Mouse (Mus musculus): ENCODE data around the gene Exosc2.

Gene Exosc2

GRCm38 (mm10) chr2:31670551-31671035 lies at the start of gene Exosc2:
Gene Exosc2, plus strand, starts transcription at chr2:31670715.
- DNase-seq (ENCODE audit: low read depth, low spot score): peak; percentile 99

GRCm38 (mm10) chr2:31633531-31633930 lies 37.0 kb upstream of the Exosc2 start:
- peak; percentile 45 for DNase-seq (ENCODE audit: low read depth, low spot score)

GRCm38 (mm10) chr2:31635281-31636137 lies 35.0 kb upstream of the Exosc2 start:
- no peak for DNase-seq (ENCODE audit: low read depth, low spot score)

- DNase-seq (ENCODE audit: low read depth, low spot score): no peak
Measured at GRCm38 (mm10) chr2:31636138-31636741, 34.3 kb upstream of the Exosc2 start.

GRCm38 (mm10) chr2:31636742-31637141 lies 33.8 kb upstream of the Exosc2 start:
- DNase-seq (ENCODE audit: low read depth, low spot score): no peak

- no peak for DNase-seq (ENCODE audit: low read depth, low spot score)
Measured at GRCm38 (mm10) chr2:31637311-31637710, 33.2 kb upstream of the Exosc2 start.

GRCm38 (mm10) chr2:31637807-31638206 lies 32.7 kb upstream of the Exosc2 start:
- DNase-seq (ENCODE audit: low read depth, low spot score): no peak

- no peak for DNase-seq (ENCODE audit: low read depth, low spot score)
Measured at GRCm38 (mm10) chr2:31638581-31639465, 31.7 kb upstream of the Exosc2 start.

- DNase-seq (ENCODE audit: low read depth, low spot score): no peak
Measured at GRCm38 (mm10) chr2:31639466-31639760, 31.1 kb upstream of the Exosc2 start.

- DNase-seq (ENCODE audit: low read depth, low spot score): no peak
Measured at GRCm38 (mm10) chr2:31639901-31640608, 30.5 kb upstream of the Exosc2 start, which contains the start of gene Prdm12. Gene Prdm12, plus strand, starts transcription at chr2:31640037.

GRCm38 (mm10) chr2:31640609-31641507 lies 29.7 kb upstream of the Exosc2 start:
- DNase-seq (ENCODE audit: low read depth, low spot score): no peak

- DNase-seq (ENCODE audit: low read depth, low spot score): no peak
Measured at GRCm38 (mm10) chr2:31641508-31641830, 29.0 kb upstream of the Exosc2 start.

GRCm38 (mm10) chr2:31641929-31642328 lies 28.6 kb upstream of the Exosc2 start:
- no peak for DNase-seq (ENCODE audit: low read depth, low spot score)

GRCm38 (mm10) chr2:31653971-31654853 lies 16.3 kb upstream of the Exosc2 start:
- DNase-seq (ENCODE audit: low read depth, low spot score): no peak

- DNase-seq (ENCODE audit: low read depth, low spot score): peak; percentile 36
Measured at GRCm38 (mm10) chr2:31654854-31655559, 15.5 kb upstream of the Exosc2 start.

- no peak for DNase-seq (ENCODE audit: low read depth, low spot score)
Measured at GRCm38 (mm10) chr2:31656374-31656773, 14.1 kb upstream of the Exosc2 start.

- no peak for DNase-seq (ENCODE audit: low read depth, low spot score)
Measured at GRCm38 (mm10) chr2:31662939-31663803, 7.3 kb upstream of the Exosc2 start.

- DNase-seq (ENCODE audit: low read depth, low spot score): no peak
Measured at GRCm38 (mm10) chr2:31663804-31664180, 6.7 kb upstream of the Exosc2 start.
